Mouse (Mus musculus) lung, adult 18-20 months (tissue): ENCODE results near the gene Metrnl.
"Not testable (repeated sequence)": the region's sequence is repeated elsewhere in the genome, so short reads cannot be mapped to it uniquely, and the experiment has no call there.

Experiments used
- DNase-seq, 2 experiments: peaks; one replicate each; pipeline ENCODE4 v3.0.0; 2022; ENCODE audit warnings: mixed read lengths in 2 of 2

Gene Metrnl

DNA sequence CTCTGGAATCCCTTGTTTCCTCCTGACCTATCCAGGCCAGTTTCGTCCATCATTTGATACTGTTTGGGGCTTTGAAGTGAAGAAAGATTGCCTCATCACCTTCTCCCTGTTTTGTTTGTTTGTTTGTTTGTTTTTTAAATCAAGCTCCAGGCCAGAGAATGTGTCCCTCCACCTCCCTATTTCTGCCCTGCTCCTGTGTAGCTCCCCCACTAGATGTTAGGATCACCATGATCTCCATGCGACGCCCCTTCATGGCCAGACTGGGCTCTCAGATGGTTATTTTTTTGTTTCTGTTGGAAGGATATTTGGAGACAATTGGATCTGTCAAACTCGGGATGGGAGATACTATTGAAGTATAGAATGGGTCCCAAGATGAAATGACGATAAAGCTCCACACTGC, at the start of gene Metrnl:
Gene Metrnl (plus strand): TSS at position 301 of the 400 bp plus-strand sequence.
- DNase-seq = no peak

GRCm38 (mm10) chr11:121651556-121651955, 49.8 kb upstream of the Metrnl start:
- no peak for DNase-seq

DNA sequence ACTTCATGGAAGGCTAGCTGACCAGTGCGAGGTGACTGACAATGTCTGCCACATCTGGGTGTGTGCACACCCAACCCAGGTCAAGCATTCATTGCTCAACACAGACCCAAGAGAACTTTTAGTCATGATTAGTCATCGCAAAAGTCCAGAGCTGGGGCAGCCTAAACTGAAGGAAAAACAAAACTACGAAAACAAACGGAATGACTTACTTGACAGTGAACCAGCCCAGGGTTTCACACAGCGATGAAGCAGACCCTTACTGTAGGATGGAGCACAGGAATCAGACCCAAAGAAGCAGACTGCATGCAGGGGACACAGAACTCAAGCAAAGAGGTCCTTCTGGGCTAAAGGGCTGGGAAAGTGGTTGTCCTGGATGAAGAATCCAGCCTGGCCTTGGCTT, 49.4 kb upstream of the Metrnl start:
- peak in 1 of 2 experiments; percentile 13 for DNase-seq

GRCm38 (mm10) chr11:121652547-121653305, 48.6 kb upstream of the Metrnl start:
- peak; percentile 70 to 76 for DNase-seq

DNA sequence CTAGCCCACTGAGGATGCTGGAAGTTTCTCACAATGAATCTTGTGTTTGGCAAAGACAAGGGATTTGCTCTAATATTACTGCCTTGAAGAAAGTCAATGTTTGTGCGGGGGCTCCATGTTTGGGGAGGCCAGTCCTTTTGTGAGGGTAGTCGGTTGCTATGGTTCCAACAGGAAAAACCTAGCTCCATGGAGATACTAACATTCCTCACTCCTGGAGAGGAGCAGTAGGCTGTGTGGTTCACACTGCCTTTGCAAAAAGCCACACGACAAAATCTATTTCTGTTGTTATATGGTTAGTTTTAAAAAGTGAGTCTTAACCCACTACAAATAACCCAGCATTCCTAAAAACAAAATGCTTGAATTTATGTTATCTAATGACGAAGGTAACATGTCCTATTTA, 47.7 kb upstream of the Metrnl start:
- DNase-seq = no peak

DNA sequence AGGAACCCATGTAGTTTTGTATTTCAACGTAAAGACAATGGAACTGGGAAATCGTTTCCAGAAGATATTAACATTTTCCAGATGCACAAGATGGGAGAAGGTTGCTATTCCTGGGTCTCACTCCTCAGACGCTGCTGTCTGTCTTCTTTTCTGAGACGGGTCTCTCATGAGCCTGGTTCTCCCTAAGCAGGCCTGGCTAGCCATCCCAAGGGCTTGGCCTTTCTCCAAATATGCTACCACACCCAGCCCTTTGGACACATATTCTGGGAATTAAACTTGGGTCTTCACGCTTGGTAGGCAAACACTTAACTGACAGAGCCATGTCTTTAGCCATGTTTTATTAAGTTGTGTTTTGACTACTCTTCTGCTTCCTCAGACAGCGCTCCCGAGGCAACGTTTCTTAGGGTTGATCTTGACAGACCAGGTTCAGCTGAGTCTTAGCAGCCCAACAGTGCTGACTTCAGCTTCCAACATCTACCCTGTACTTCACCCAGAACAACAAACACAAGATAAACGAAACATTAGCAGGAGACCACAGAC, 46.9 kb upstream of the Metrnl start:
- no peak for DNase-seq

DNA sequence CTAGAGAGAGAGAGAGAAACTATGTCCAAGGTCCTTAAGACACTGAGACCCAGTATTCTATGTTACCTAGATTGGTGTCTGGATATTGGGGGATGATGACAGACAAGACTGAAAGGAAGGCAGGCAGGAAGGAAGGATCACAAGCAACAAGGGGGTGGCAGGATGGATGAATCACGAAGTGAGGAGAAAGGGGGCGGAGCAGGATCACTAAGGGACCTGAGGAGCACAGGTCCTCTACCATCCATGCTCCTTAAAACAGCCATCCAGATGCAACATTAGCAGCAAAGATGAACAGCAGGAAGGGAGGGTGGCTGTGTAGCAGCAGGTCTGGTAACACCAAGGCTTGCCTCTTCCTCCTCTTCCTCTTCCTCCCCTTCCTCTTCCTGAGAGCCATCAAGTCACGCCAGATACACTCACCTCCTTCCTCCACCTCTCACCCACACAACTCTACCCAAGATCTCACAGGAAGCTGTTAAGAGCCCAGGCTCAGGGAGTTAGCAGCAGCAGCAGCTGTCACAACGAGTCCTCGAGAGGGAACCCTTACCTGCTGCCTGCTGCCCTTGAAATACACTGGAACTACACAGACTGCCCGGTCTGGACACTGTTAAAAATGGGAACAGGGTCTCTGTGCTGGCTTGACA, 46.1 kb upstream of the Metrnl start:
- DNase-seq = no peak

DNA sequence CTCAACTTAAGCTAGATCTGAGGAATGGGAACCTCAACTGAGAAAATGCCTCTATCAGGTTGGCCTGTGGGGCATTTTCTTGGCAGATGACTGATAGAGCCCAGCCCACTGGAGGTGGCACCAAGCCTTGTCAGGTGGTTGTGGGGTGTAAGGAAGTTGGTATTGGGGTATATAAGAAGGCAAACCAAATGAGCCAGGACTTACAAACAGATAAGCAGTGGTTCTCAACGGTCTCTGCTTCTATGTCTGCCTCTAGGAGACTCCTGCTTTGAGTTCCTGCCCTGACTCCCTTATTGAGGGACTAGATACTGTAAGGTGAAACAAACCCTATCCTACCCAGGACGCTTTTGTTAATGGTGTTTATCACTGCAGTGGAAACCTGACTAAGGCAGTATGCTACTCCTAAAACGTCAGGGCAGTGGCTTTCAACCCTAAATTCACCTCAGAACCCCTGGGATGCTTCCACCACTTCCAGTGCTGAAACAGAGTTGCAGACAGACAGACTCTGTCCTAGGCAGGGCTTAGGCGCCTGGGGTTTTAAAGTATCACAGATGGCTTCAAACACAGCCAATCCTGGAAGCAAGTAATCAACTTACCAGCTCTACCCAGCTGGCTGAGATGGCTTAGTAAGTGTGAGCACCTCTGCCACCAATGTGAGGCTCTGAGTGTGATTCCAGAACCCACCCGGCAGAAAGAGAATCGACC, 45.4 kb upstream of the Metrnl start:
- no peak for DNase-seq

GRCm38 (mm10) chr11:121658151-121658550, 43.2 kb upstream of the Metrnl start:
- DNase-seq = no peak

DNA sequence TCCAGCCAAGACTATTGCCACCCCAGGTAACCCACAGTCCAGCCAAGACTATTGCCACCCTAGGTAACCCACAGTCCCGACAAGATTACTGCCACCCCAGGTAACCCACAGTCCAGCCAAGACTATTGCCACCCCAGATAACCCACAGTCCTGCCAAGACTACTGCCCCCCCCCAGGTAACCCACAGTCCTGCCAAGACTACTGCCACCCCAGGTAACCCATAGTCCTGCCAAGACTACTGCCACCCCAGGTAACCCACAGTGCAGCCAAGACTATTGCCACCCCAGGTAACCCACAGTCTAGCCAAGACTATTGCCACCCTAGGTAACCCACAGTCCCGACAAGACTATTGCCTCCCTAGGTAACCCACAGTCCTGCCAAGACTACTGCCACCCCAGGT, 40.7 kb upstream of the Metrnl start:
- DNase-seq = not testable (repeated sequence)

GRCm38 (mm10) chr11:121661116-121661515, 40.2 kb upstream of the Metrnl start:
- DNase-seq = no peak

- no peak for DNase-seq
Measured at GRCm38 (mm10) chr11:121667541-121667940, 33.8 kb upstream of the Metrnl start.

DNA sequence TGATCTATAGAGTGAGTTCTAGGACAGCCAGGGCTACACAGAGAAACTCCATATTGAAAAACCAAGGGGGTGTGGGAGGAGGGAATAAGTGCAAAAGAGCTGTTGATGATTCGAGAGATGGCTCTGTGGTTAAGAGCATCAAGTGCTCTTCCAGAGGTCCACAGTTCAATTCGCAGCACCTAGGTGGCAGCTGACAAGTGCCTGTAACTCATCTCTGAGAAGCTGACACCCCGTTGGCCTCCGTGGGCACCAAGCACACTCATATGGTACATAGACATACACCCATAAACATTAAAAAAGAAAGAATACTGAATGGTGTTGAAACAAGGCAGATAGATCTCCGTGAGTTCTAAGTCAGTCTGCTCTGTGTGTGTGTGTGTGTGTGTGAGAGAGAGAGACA, 32.6 kb upstream of the Metrnl start:
- no peak for DNase-seq

DNA sequence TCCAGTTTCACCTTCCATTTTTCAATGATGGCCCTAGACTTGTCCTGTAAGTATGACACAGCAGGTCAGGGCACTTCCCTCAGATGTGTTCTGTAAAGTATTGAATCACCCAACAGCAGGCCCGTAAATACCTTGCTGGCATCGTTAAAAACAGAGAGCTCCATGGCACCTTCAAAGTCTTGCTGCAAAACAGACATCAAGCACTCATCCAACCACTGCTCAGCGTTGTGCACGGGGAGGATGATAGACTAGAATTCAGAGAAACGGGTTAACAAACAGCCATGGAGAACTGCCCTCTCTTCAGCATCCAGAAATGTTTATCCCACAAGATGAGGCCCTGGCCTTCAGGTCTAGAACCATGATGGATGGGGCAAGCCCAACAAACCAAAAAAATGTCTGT, 30.4 kb upstream of the Metrnl start:
- no peak for DNase-seq

GRCm38 (mm10) chr11:121672312-121672989, 28.9 kb upstream of the Metrnl start:
- DNase-seq = no peak

- peak; percentile 99 to 100 for DNase-seq
Measured at GRCm38 (mm10) chr11:121672990-121673572, 28.3 kb upstream of the Metrnl start, which contains the start of gene B3gntl1. Gene B3gntl1, minus strand, starts transcription at chr11:121673153.

- DNase-seq = no peak
Measured at GRCm38 (mm10) chr11:121673629-121674028, 27.7 kb upstream of the Metrnl start.

DNA sequence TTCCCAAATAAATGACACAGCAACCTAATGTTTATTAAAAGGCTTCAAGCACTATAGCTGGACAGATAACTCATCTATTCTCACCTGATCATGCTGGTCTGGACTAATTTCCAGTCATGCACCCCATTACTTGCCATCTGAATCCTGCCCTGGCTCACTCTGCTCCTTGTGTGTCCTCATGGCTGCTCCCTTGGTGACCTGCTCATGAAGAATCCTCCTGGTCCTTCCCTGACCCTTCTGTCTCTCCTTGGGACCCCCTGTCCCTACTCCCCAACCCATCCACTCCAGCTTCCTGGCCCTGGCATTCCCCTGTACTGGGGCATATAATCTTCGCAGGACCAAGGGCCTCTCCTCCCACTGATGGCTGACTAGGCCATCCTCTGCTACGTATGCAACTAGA, 24.5 kb upstream of the Metrnl start:
- DNase-seq = no peak

DNA sequence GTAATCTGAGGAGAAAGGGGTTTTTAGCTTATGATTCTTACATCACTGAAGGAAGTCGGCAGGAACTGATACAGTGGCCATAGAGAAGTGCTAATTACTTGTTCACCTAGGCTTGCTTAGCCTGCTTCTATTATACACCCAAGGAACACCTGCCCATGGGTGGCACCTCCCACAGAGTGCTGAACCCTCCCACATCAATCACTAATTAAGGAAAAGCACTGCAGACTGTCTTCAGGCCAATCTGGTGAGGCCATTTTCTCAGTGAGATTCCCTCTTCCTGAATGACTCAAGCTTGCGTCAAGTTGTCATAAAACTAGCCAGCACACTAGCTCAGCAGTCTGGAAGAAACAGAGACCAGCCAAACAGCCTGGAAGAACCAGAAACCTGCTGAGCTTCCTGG, 21.8 kb upstream of the Metrnl start:
- DNase-seq = no peak

DNA sequence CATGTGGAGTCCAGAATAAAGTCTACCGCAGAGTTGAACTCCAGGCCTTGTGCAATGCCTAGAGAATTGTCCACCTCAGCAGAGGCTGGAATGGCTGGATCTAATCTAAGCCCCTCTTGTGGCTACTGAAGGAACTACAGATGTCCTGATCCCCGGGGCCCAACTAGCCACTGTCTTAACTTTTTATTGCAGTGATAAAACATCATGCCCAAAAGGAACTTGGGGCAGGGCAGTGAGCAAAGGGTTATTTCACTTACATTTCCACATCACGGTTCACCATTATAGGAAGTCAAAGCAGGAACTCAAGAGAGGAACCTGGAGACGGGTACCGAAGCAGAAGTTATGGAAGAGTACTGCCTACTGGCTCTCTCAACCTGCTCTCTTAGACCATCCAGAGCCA, 20.6 kb upstream of the Metrnl start:
- peak; percentile 39 for DNase-seq

DNA sequence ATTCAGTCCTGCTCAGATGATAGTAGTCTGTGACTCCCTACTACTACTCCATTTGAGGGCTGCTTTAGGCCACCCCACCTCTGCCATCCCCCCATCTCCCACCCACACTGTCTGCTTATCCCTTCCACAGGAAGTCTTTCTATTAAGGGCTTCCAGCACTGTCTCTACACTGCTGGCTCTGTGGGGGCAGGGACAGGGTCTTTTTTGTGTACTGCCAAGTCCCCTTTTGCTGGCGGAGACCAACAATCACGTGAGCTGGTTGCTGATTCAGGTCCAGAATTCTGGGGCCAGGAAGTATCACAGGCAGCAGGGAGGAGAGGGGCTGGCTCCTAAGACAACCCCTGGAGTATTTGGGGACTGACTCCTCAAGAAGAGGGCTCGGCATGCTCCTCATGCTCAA, 18.1 kb upstream of the Metrnl start:
- no peak for DNase-seq

DNA sequence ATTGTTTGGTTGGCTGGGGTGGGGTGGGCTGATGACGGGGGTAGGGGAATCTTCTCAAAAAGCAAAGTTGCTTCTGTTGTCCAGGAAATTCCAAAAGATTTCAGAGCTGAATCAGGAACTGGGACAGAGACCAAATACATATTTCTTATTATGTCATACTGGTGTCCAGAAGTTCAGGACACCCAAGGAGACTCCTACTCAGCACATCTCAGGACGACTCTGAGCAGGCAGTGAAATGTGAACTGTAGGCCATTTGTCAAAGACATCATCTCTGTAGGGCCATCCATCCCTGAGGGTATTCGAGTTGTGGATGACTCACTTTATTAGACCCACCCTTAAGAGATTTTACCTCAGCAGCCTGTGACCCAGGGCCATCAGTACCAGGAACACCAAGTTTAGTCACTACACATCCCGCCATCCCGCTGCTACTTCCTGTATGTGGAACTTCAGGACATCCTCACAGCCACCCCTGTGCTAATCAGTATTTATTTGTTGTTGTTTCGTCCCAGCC, 15.8 kb upstream of the Metrnl start:
- no peak for DNase-seq
